Mouse (Mus musculus) neural tube, embryonic 10.5 days (tissue): ENCODE results near the gene Pex16.
"Not testable (repeated sequence)": the region's sequence is repeated elsewhere in the genome, so short reads cannot be mapped to it uniquely, and the experiment has no call there.

Source experiments
- DNase-seq: peaks from one replicate; pipeline ENCODE4 v3.0.0-alpha.2; 2017; ENCODE audit warnings: low spot score; ENCODE audit errors: extremely low spot score

Gene Pex16

GRCm38 (mm10) chr2:92388081-92388517, 13.6 kb downstream of the Pex16 start:
- DNase-seq: no peak

GRCm38 (mm10) chr2:92388891-92389641, 14.6 kb downstream of the Pex16 start:
- peak; percentile 96 for DNase-seq

- no peak for DNase-seq
These were observed 15.2 kb downstream of the Pex16 start for GRCm38 (mm10) chr2:92389645-92390044.

DNA sequence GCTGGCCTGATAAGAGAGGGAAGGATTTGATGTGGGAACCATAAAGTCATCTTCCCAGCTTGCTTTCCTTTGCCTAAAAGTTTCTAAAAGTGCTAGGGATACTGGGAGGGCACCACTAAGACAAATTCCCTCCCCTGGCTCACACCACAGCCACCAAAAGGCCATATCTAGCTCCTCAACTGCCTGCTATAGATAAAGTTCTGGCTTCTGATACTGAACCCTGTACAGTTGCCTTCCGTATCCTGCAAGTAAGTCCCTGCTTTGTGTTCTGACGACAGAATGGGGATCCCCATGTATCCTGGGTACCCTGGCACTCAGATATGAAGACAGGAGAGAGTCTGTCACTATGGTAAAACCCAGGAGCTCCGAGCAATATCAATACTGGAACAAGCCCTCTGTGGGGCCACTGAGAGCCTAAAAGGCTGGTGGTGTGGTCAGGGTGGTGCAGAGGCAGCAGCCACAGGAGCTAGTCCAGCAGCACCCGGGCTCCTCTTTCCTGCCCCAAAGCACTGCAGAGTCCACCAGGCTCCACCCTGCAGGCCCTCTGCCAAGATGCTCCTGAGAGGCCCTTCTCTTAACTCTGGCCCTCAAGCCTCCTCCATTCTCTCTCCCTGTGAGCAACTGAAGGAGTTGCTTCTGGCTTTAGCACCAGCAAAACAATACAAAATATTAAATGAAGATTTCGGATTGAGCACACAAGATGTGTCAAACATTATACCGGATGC, 15.9 kb downstream of the Pex16 start:
- no peak for DNase-seq

DNA sequence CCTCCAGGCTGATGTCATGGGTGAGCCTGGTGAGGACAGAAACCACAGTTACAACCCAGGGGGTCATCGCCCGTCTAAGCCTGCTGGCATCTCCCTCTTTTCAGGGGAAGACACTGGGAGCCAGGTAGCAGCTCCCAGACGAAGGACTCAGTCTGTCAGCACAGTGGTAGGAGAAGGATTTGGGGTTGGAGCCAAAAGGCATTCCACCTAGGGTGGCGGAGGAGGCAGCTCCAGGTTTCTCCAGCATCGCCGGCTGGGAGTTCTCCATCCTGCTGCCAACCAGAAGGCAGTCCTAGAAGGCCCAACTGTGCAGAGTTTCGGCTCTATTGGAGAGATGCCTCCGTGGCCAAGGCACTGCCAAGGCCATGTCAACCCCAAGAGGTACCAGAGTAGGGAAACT, 16.6 kb downstream of the Pex16 start:
- DNase-seq: no peak

- no peak for DNase-seq
These were observed 17.3 kb downstream of the Pex16 start for GRCm38 (mm10) chr2:92391703-92392317.

- peak; percentile 79 for DNase-seq
These were observed 18.1 kb downstream of the Pex16 start for GRCm38 (mm10) chr2:92392318-92393264.

GRCm38 (mm10) chr2:92395535-92395934, 21.1 kb downstream of the Pex16 start:
- DNase-seq: no peak

- DNase-seq: no peak
These were observed 23.0 kb downstream of the Pex16 start for GRCm38 (mm10) chr2:92397436-92397835.

DNA sequence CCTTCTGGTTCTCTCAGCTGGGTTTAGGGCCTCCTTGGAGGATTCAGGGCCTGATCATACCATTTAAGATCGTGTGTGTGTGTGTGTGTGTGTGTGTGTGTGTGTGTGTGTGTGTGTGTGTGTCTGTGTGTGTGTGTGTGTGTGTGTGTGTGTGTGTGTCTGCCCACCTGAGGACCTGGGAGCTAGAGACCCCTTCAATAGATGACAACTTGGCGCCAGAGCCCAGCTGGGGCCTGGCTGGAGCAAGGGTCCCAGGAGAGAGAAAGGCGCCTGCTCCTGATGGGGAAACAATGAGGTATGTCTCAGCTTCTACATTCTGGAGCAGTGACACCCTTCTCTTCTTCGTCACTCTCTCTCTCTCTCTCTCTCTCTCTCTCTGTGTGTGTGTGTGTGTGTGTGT, 25.4 kb downstream of the Pex16 start:
- not testable (repeated sequence) for DNase-seq

GRCm38 (mm10) chr2:92400682-92401081, 26.2 kb downstream of the Pex16 start:
- no peak for DNase-seq

GRCm38 (mm10) chr2:92401091-92401561, 26.6 kb downstream of the Pex16 start, which contains the start of gene Mapk8ip1:
TSS of gene Mapk8ip1 (minus strand) at chr2:92401263.
- peak; percentile 52 for DNase-seq

- DNase-seq: no peak
These were observed 28.3 kb downstream of the Pex16 start for GRCm38 (mm10) chr2:92402591-92403326.

DNA sequence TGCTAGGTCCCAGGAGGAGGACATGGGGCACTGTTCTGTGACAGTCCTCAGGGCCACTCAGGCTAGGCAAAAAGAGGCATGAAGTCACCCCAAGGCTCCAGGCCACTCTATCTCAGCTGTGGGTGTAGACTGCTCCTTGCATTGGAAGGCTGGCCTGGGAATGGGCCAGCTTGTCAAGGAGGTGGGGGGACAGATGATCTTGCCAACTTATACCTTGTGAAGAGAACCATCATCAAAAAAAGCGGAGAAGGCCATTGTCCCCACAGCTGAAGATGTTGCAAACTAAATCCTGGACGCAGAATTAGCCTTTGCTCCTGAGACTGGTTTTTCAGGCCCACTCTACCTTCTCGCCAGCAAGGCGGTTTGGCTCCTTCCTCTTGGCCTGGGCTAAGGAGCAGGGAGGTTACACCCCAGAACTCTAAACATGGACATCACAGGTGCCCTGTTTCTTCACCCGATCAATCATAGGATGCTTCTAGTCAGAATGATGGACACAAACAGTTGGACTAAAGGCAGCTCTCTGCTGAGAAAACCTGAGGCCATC, 29.4 kb downstream of the Pex16 start:
- no peak for DNase-seq

DNA sequence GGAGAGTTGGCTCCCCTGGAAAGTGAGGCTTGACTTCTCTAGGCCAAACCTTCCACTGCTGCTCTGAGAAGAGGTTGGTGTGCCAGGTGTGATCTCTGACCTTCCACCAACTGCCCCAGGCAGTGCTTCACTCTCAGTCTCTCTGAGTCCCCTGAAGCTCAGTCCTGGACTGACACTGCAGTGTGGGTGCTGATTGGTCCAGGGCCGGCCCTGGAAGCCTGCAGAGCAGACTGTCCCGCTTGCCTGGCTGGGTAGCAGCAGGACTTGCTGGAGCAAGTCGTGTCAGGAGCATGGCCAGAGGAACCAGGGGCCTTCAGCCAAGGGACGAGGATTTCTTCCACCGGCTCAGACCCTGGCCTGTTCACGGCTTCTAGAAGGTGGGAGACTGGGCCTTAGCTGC, 30.3 kb downstream of the Pex16 start:
- DNase-seq: no peak

DNA sequence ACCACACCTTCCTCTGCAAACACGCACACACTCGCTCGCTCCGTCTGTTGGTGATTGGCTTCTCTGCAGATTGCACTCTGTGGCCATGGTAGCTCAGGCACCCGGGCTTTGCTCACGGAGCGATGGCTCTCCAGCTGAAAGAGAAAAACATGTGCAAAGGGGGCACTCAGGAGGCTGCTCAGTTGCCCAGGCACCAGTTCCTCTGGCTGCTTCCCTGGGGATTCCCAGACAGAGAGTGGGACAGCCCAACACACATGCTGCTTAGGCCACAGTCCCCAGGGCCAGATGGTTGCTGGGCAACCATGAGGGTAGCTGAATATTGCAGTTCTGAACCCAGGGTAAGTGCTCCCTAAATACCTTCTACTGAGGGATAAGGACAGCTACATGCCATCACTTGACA, 31.2 kb downstream of the Pex16 start:
- DNase-seq: no peak

GRCm38 (mm10) chr2:92408309-92409045, 34.0 kb downstream of the Pex16 start:
- DNase-seq: no peak

DNA sequence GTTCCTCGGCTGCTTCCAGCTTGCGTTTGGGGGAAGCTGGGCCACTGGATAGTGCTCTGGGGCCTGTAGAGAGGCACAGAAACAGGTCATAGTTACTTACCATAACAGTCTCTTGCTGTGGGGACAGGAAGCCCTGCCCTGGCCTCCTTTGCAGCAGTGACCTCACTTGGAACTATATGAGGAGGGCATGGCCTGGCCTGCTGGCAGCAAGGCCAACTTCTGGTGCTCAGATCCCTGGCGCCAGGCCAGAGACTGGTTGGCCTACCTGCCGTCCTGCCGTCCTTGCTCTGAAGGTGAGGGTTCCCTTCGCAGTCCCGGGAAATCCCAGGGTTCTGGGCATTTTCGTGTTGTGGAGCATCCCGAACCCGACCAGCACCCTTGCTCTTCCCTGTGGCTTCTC, 37.2 kb downstream of the Pex16 start:
- DNase-seq: no peak

- no peak for DNase-seq
These were observed 47.4 kb downstream of the Pex16 start for GRCm38 (mm10) chr2:92421723-92422387.
